In genomic region chr11:103402198-103402597, GRCm38 (mm10) we compare ENCODE assay signal across 9 mouse cellular contexts. TPM values are rescaled to one million over a fixed set of nuclear protein-coding genes. Genes with fewer than 3 reads are reported as not detected.
DNase-seq lines count a peak whose midpoint lies in the region; ATAC-seq and TF ChIP-seq lines count a peak whose summit lies in the region.
"Had no signal": no experiment of that assay in that cellular context is flagged by ENCODE, and none has a peak within 500 bp of the region (broad histone marks: within the 10 kb centered on the region; RNA-seq: fewer than 3 reads in every experiment).

No protein-coding gene starts in this region.

- peak; percentile 92 for TF ChIP-seq CTCF in liver, adult 2 months (IDR thresholded peaks at IDR 0.05; ENCODE audit: low read depth, low read length)

- H3K9ac ChIP-seq in liver, adult 2 months (ENCODE audit: low read depth, low read length) = no peak overlapping the region
- H3K9ac ChIP-seq in liver, embryonic 12.5 days = no peak overlapping the region
- no peak overlapping the region for H3K9ac ChIP-seq in intestine, embryonic 16.5 days (ENCODE audit: low read depth, low read length)
- H3K9ac ChIP-seq: neural tube, embryonic 13.5 days had no signal

- H3K27ac ChIP-seq in liver, adult 2 months (replicated peaks; ENCODE audit: insufficient read depth, low read depth, low read length) = no peak overlapping the region
- H3K27ac ChIP-seq in liver, embryonic 12.5 days = no peak overlapping the region
- no peak overlapping the region for H3K27ac ChIP-seq in intestine, embryonic 16.5 days (ENCODE audit: low read length)
- H3K27ac ChIP-seq: neural tube, embryonic 13.5 days had no signal

- H3K9me3 ChIP-seq in liver, embryonic 12.5 days (replicated peaks) = no peaks in the 10 kb centered on the region
- H3K9me3 ChIP-seq in intestine, embryonic 16.5 days (ENCODE audit: control insufficient read depth, low read length) = no peaks in the 10 kb centered on the region
- H3K9me3 ChIP-seq: neural tube, embryonic 13.5 days had no signal

- no peak overlapping the region for H3K4me2 ChIP-seq in liver, embryonic 12.5 days
- no peak overlapping the region for H3K4me2 ChIP-seq in intestine, embryonic 16.5 days (ENCODE audit: low read depth, low read length)
- H3K4me2 ChIP-seq: neural tube, embryonic 13.5 days had no signal

- H3K4me3 ChIP-seq in liver, adult 2 months (ENCODE audit: insufficient read depth, low read depth, low read length) = no peak overlapping the region
- H3K4me3 ChIP-seq in liver, embryonic 12.5 days = no peak overlapping the region
- no peak overlapping the region for H3K4me3 ChIP-seq in intestine, embryonic 16.5 days (ENCODE audit: low read length)
- H3K4me3 ChIP-seq: neural tube, embryonic 13.5 days had no signal

- TF ChIP-seq POLR2A in liver, adult 2 months (IDR thresholded peaks at IDR 0.05; ENCODE audit: extremely low read depth, insufficient read depth, low read length) = no peak

- no peaks in the 10 kb centered on the region for H3K27me3 ChIP-seq in liver, adult 2 months (ENCODE audit: control insufficient read depth, insufficient read depth, low read length)
- H3K27me3 ChIP-seq in liver, embryonic 12.5 days (replicated peaks) = no peaks in the 10 kb centered on the region
- no peaks in the 10 kb centered on the region for H3K27me3 ChIP-seq in intestine, embryonic 16.5 days (replicated peaks; ENCODE audit: control insufficient read depth, insufficient read depth, low read length)
- H3K27me3 ChIP-seq: neural tube, embryonic 13.5 days had no signal

- no peak for ATAC-seq in liver, embryonic 12.5 days
- ATAC-seq in intestine, embryonic 16.5 days = 0 out of 2 replicates have a peak, but pooled peaks have one; percentile 30
- peak; percentile 72 for ATAC-seq in megakaryocyte progenitor cell, adult 5-6 weeks (replicated peaks; ENCODE audit: poor library complexity)

- 0 out of 2 replicates have a peak, but pooled peaks cover 2% of the 10 kb centered on the region for H3K36me3 ChIP-seq in liver, adult 2 months (ENCODE audit: control insufficient read depth, insufficient read depth, low read length)
- H3K36me3 ChIP-seq in liver, embryonic 12.5 days = peaks cover 52% of the 10 kb centered on the region
- H3K36me3 ChIP-seq in intestine, embryonic 16.5 days (ENCODE audit: control insufficient read depth, insufficient read depth, low read length) = no peaks in the 10 kb centered on the region

- peaks cover 12% of the 10 kb centered on the region for H3K4me1 ChIP-seq in liver, adult 2 months (ENCODE audit: control insufficient read depth, insufficient read depth, low read length)
- peaks cover 23% of the 10 kb centered on the region for H3K4me1 ChIP-seq in liver, embryonic 12.5 days
- no peaks in the 10 kb centered on the region for H3K4me1 ChIP-seq in intestine, embryonic 16.5 days (ENCODE audit: control insufficient read depth, insufficient read depth, low read length)

- H3K79me2 ChIP-seq in liver, adult 2 months (ENCODE audit: control insufficient read depth, insufficient read depth, low read length) = peaks cover 8% of the 10 kb centered on the region; the same call in 1 of the 2 replicates

- 81% methylated on average over 2 of the region's 2 CpGs for WGBS in liver, adult 2 months
- 60% methylated on average over 2 of the region's 2 CpGs for WGBS in liver, embryonic 12.5 days (ENCODE audit: insufficient replicate concordance)
- 53% methylated on average over 2 of the region's 2 CpGs for WGBS in intestine, embryonic 16.5 days

- peak; percentile 41 to 70 for DNase-seq in adrenal gland, adult (ENCODE audit: inconsistent age in 2 of 2, low spot score in 1 of 2)
- DNase-seq in adrenal gland, postnatal 4 days (ENCODE audit: low spot score in 2 of 2) = no peak
- peak; percentile 48 for DNase-seq in liver, adult 2 months (ENCODE audit: extremely low read depth, low read depth, low spot score)
- DNase-seq in cerebellum, adult 8-10 months = peak; percentile 44
- peak; percentile 54 for DNase-seq in testis, postnatal 10 days (ENCODE audit: low spot score)

RNA-seq across cellular contexts. Expression of gene Plekhm1, which starts 10.3 kb away (rescaled TPM):
- 10 to 100 TPM; 18.0 TPM for total RNA-seq in adrenal gland, postnatal 4 days (2021)
- 3.5 and 6.0 TPM in 2 replicates for total RNA-seq in liver, adult 2 months (2014; rRNA removed)
- polyA plus RNA-seq in liver, adult 2 months (2012; rRNA removed) = 8.0 and 9.8 TPM in 2 replicates
- 5.2 and 5.3 TPM in 2 replicates for polyA plus RNA-seq in liver, embryonic 12.5 days (2016; fragmentation: Nextera tagmentation; extraction: Ambion mirVana)
- polyA plus RNA-seq in intestine, embryonic 16.5 days (2015; fragmentation: Nextera tagmentation; extraction: Ambion mirVana) = 6.1 and 7.0 TPM in 2 replicates
- 12.1 and 12.5 TPM in 2 replicates for total RNA-seq in megakaryocyte progenitor cell, adult 5-6 weeks (2015)
- total RNA-seq in megakaryocyte progenitor cell, adult 5-6 weeks (2017) = 2.9 and 3.9 TPM in 2 replicates

RNA-seq across cellular contexts. Expression of gene Arhgap27, which starts 38.7 kb away (rescaled TPM):
- total RNA-seq in adrenal gland, postnatal 4 days (2021) = 10 to 100 TPM; 21.0 to 22.3 TPM
- total RNA-seq in liver, adult 2 months (2014; rRNA removed) = 0.55 and 1.2 TPM in 2 replicates
- 1.6 and 3.0 TPM in 2 replicates for polyA plus RNA-seq in liver, adult 2 months (2012; rRNA removed)
- polyA plus RNA-seq in liver, embryonic 12.5 days (2016; fragmentation: Nextera tagmentation; extraction: Ambion mirVana) = 2.7 and 4.0 TPM in 2 replicates
- 40.2 and 42.3 TPM in 2 replicates for polyA plus RNA-seq in intestine, embryonic 16.5 days (2015; fragmentation: Nextera tagmentation; extraction: Ambion mirVana)
- total RNA-seq in megakaryocyte progenitor cell, adult 5-6 weeks (2015) = 10.8 and 14.2 TPM in 2 replicates
- 11.2 and 11.5 TPM in 2 replicates for total RNA-seq in megakaryocyte progenitor cell, adult 5-6 weeks (2017)

Comparison
In these comparisons a context has a peak if more than half of its experiments do, and no peak if none do; other contexts are left out.
1. DNase-seq: peak in adrenal gland, adult (2 of 2), liver, adult 2 months (single experiment), cerebellum, adult 8-10 months (single experiment) and testis, postnatal 10 days (single experiment); none in adrenal gland, postnatal 4 days (0 of 2).